Mouse (Mus musculus) splenic B cell, adult 2 months (primary cell): ENCODE results near the gene Ylpm1.

Source experiments
- DNase-seq: peaks from one replicate; pipeline ENCODE4 v3.0.0-alpha.2; 2011; ENCODE audit warnings: low read depth, low spot score
- H3K27me3 ChIP-seq: 2 replicates; pipeline ENCODE4 v1.6.1; 2012; ENCODE audit warnings: mild to moderate bottlenecking, low read length, moderate library complexity, mixed read lengths; ENCODE audit not compliant: control insufficient read depth, poor library complexity, insufficient read depth, severe bottlenecking
- H3K36me3 ChIP-seq: 2 replicates; pipeline ENCODE4 v1.6.1; 2012; ENCODE audit warnings: mild to moderate bottlenecking, low read length, moderate library complexity, mixed read lengths; ENCODE audit not compliant: control insufficient read depth, poor library complexity, insufficient read depth, severe bottlenecking

The Ylpm1 gene

DNA sequence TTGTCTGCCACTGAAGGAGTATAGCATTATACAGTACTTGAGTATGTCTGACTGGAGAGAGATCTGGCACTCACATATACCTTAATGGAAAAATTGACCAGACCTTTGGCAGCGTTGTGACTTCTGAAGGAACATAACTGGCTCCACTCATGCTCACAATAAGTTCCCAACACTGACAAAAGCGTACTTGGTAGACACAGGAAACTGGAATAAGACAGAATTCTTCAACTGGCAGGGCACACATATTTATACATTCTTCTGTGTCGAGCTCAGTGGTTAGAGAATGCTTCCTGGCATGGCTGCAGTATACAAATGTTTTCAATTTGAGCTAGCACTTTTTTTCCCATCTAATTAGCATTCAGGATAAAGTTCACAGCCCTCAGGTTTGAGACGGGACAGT lies 88.8 kb downstream of the Ylpm1 start:
- DNase-seq, result no peak
- H3K36me3 ChIP-seq, result no peaks in the 10 kb centered on the region; the same call in 1 of the 2 replicates
- H3K27me3 ChIP-seq, result no peaks in the 10 kb centered on the region

DNA sequence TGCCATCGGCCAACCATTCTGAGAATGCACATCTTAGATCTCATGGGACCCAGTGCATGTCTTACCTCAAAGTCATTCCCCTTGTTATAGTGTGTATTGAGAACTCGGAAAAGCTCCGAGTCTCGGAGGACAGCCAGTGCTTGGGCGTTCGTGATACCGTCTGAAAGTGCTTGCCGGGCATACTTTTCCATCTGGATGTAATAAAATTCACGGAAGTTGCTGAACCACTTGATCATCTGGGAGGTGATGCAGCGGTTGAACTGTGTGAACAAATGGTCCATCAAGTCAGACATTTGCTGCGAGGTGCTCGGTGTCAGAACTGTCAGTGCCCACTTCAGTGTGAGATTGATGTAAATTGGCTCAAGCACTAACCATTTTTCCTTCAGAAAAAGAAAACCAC lies 91.7 kb downstream of the Ylpm1 start:
- no peak for DNase-seq
- Histone ChIP-seq H3K36me3 (peaks cover 2% of the 10 kb centered on the region; the same call in 1 of the 2 replicates), H3K27me3 (no peaks in the 10 kb centered on the region)

DNA sequence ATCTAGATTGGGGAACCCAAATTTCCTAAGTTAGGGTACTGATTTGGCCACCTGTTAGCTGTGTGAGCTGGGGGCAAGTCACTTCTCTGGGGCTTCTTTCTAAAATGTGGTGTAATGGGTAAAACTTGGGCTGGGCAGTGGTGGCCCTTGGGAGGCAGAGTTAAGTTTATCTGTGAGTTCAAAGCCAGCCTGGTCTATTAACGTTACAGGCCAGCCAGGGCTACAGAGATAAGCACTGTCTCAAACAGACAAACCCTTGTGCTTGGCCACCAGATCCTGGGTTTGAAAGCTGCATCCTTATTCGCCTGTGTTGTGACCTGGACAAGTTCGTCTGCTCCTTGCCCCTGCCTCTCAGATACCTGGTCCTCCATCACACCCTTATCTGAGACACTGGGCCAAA lies 95.1 kb downstream of the Ylpm1 start:
- Histone ChIP-seq H3K27me3 (no peaks in the 10 kb centered on the region), H3K36me3 (peaks cover 2% of the 10 kb centered on the region; the same call in 1 of the 2 replicates)
- no peak for DNase-seq

DNA sequence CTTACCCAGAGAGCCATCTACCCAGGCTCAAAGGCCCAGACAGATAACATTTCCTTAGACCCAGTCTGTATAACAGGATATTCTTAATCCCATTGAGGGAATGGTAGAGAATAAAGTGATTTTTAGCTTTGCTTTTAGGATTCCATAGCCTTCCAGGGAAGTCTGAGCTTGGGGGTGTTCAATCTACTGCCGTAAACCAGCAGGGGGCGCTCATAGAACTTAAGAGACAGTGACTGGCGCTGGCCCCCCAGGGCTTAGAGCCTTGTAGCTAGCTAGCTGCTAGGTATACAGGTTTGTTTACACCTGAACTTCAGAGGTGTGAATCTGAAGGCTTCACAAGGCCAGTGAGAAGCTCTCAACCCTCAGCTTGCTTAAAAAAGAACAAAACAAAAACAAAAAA lies 96.1 kb downstream of the Ylpm1 start:
- Histone ChIP-seq H3K27me3 (no peaks in the 10 kb centered on the region), H3K36me3 (peaks cover 2% of the 10 kb centered on the region; the same call in 1 of the 2 replicates)
- DNase-seq, result peak; percentile 82

DNA sequence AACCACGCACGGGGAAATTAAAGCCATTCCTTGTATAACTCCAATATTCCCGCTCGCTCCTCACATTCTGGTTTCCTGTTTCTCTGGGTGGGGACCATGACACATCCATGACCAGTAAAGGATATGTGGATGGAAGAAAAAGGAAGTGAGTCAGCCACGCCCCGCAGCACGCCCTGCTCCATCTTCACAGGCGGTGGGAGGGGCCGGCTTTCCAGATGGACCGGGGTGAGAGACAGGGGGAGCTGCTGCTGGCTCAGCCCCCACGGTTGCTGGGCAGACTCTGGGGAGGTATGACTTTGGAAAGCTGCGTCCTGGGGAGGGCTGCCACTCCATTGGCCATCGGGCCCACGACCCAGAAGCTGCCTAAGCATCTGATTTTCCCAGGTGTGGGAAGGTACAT lies 97.9 kb downstream of the Ylpm1 start:
- Histone ChIP-seq H3K27me3 (no peaks in the 10 kb centered on the region), H3K36me3 (peaks cover 2% of the 10 kb centered on the region; the same call in 1 of the 2 replicates)
- no peak for DNase-seq

DNA sequence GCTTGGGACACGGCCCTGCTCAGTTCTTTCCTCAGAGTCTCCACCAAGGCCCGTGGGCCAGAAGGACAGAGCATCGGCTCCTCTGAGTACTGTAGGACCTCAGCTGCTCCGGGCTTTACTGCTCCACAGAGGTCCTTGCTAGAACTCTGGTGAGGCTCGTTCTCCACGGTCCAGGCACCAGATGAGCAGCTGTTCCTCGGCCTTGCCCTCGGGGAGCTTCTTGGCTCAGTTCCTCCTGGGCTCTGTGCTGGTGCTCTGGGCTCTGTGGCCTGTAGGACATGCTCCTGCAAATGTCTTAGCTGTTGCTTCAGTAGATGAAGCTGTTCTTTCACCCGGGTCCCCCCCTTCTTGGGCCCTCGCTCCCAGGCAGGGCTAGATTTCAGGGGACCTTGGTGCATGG lies 98.6 kb downstream of the Ylpm1 start:
- no peak for DNase-seq
- H3K27me3 ChIP-seq, result no peaks in the 10 kb centered on the region
- H3K36me3 ChIP-seq, result peaks cover 2% of the 10 kb centered on the region; the same call in 1 of the 2 replicates

DNA sequence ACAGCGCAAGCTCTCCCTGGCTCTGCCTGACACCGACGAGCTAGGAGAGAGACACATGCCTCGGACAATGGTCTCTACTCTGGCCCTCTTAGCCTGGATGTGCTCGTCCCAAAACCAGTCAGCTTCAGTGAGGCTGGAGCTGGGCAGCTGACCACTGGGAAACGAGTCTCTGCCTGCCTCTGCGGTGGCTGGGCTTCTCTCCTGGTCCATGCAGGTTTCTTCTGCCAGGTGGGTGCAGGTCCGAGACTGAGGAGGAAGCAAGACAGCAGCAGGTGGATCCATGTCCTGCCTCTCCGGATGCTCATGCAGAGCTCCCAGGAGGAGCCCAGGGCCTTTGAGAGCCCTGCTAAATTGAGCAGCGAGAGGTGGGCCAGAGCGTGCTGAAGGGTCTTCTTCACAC lies 99.0 kb downstream of the Ylpm1 start:
- DNase-seq, result no peak
- Histone ChIP-seq H3K27me3 (no peaks in the 10 kb centered on the region), H3K36me3 (peaks cover 2% of the 10 kb centered on the region; the same call in 1 of the 2 replicates)

DNA sequence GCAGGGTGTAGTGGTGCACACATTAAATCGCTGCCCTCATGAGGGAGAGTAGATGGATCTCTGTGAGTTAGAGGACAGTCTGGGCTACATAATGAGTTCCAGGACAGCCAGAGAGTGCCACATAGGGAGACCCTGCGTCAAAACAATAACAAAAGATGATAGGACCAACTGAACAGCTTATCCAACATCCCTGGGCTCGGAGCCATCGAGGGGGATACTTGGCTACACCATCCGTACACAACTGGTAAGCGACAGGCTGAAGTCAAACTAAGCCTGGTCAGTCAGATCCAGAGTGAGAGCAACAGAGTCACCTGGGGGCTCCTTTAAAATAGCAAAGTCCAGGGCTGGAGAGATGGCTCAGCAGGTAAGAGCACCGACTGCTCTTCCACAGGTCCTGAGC lies 99.7 kb downstream of the Ylpm1 start:
- H3K36me3 ChIP-seq, result no peaks in the 10 kb centered on the region
- no peaks in the 10 kb centered on the region for H3K27me3 ChIP-seq
- DNase-seq, result no peak

DNA sequence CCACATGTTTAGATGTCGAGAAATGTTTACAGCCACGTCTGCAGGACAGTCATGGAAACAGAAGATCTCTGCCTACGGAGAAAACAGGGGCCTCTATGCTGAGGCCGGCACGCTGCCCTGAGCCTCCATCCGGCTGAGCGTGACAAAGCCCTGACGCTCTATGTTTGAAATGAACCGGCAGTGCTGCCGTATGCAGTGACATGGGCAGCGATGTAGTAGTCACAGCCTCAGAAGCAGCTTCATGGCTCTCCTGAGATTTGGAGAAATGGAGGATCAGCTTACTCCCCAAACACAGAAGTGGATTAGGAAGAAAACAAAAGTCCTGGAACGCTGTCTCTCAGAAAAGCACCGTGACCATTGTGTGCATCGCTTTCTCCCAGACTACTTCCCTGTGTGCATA lies 104.9 kb downstream of the Ylpm1 start:
- no peak for DNase-seq
- Histone ChIP-seq H3K27me3 (no peaks in the 10 kb centered on the region), H3K36me3 (no peaks in the 10 kb centered on the region)

DNA sequence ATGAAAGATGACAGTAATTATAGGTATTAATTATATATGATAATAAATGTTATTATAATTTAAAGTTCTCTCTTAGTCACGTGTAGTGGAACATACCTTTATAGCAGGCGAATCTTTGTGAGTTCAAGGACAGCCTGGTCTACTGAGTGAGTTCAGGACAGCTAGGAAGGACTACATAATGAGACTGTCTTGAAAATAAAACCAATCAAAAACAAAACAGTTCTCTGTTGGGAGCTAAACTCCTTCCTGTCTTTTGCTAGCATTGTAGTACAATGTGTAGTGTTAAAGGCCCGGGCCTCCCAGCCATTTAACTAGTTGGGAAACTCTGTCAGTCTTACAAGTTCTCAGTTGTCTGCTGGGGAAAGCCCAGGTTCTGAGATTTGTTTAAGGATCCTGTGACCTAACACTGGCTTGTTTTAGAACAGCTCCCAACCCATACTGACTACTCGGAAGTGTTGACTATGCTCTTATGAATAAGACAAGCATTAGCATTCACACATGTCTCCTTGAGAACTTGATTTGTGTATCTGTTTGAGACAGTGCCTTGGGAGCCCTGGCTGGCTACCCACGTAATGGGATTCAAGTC lies 105.5 kb downstream of the Ylpm1 start:
- no peak for DNase-seq
- H3K27me3 ChIP-seq, result no peaks in the 10 kb centered on the region
- H3K36me3 ChIP-seq, result no peaks in the 10 kb centered on the region

DNA sequence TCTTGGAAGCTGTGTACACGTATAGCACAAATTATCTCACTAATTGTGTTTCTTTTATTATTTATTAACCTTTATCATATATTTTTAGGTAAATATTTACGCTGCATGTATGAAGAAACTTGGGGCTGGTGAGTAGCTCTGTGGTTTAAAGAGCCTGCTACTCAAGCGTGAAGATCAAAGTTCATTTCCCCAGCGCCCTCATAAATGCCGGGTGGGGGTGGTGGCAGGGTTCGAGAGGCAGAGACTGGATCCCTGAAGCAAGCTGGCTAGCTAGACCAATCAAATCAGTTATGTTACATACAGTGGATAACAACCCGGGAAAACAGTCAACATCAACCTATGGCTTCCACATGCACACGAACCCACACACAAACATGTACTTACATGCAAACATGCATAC lies 107.0 kb downstream of the Ylpm1 start:
- DNase-seq, result no peak
- Histone ChIP-seq H3K27me3 (no peaks in the 10 kb centered on the region), H3K36me3 (no peaks in the 10 kb centered on the region)

DNA sequence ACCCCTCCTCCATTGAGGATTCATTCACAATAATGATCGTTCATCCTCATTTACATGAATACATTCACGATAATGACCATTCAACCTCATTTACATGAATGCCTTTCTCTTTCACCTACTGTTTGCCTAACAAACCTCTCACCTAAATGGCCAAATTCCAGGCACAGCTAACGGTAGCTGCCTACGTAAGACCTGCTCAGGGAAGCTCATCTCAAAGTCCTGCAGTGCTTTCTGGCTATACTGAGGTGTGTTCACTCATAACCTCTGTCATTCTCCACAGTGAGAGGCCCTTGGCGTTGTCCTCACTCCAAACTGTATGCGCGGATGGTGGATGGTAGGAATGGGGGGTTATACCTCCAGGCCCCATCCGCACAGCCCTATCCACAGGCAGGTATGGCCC lies 108.7 kb downstream of the Ylpm1 start:
- Histone ChIP-seq H3K36me3 (no peaks in the 10 kb centered on the region), H3K27me3 (no peaks in the 10 kb centered on the region)
- DNase-seq, result no peak

DNA sequence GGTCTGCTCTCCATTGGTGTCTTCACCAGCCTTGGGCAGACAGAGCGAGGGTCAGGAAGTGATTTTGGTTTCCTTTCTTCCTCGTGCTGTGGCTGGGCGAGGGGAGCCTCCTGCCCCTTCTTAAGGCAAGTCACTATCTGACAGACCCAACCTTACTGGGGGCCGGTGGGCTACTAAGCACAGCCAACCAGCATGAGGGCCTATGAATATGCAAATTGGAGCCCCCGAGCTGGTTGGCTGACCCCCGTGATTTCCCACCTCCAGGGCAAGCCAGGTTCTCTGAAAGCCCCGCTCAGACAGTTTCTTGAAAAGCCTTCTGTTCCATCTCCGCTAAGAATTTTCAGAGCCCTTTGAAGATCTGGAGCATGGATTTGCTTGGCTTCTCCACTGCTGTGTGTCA lies 110.2 kb downstream of the Ylpm1 start:
- peak; percentile 32 for DNase-seq
- H3K36me3 ChIP-seq, result no peaks in the 10 kb centered on the region
- H3K27me3 ChIP-seq, result no peaks in the 10 kb centered on the region

DNA sequence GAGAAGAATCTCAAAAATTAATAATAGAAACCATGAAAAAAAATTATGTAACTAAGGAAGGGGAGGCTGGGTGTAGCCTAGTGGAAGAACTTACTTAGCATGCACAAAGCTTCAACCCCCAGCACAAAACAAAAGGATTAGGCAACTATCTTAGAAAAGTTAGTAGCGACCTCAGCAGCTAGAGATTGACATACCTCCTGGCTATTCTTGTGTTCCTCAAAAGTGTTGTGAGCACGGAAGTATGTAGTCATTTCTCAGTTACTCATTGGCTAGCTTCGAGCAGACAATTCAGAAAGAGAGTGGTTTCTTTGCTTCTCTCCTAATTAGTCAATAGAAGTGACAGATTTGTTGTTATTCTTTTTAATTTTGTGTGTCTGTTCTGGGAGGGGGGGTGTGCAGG lies 112.5 kb downstream of the Ylpm1 start:
- DNase-seq, result no peak
- Histone ChIP-seq H3K36me3 (no peaks in the 10 kb centered on the region), H3K27me3 (no peaks in the 10 kb centered on the region)

DNA sequence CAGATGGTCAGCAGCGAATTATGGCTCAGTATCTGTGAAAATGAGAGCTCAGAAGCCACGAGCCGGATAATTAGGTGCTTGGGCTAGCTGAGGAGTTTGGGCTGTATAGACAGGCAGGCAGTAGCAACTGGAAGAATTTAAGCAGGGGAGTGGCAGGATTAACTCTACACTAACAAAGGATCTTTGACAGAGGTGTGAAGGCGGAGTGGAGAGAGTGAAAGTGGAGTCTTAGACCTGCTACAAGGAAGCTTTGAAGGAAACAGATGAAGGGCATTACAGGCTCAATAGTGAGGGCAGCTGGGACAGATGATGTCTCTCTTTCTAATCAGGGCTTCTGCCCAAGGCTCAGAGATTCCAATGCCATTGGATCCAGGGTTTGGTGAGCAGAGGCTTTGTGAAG lies 113.3 kb downstream of the Ylpm1 start:
- H3K36me3 ChIP-seq, result no peaks in the 10 kb centered on the region
- DNase-seq, result no peak

DNA sequence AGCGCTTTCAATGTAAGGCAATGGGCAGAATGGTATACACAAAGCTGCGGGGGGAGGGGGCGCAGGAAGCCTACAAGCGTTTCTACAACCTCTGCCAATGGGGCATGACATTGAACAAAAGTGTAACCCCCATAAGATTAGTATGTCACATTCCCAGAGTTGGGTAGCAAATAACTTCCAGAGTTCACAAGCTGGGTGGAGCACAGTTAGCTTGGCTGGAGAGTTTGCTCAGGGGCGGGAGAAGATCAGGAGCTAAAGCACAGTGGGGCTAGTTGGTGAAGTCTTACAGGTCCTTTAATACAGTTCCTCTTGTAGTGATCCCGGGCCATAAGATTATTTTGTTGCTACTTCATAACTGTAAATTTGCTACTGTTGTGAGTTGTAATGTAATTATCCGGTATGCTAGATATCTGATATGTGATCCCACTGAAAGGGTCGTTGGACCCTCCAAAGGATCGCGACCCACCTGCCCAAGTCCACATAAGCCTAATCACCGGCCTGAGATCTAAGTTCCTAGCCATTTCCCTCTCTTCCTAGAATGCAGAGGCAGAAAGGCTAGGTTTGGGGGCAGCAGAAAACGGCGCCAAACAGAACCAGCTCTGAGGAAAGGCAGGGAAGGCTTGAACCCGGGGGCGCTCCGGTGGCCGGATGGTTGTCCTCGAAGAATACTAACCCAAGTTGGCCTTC lies 114.0 kb downstream of the Ylpm1 start:
- H3K27me3 ChIP-seq, result no peaks in the 10 kb centered on the region
- H3K36me3 ChIP-seq, result no peaks in the 10 kb centered on the region
- no peak for DNase-seq

More for the DNA sequence above, 113.3 kb downstream of the Ylpm1 start:
- no peaks in the 10 kb centered on the region for H3K27me3 ChIP-seq
